ENCODE assay signal across 9 mouse cellular contexts in genomic region chr15:87583921-87584621, GRCm38 (mm10). TPM values are rescaled to one million over a fixed set of nuclear protein-coding genes. Genes with fewer than 3 reads are reported as not detected.
DNase-seq lines count a peak whose midpoint lies in the region; ATAC-seq and TF ChIP-seq lines count a peak whose summit lies in the region.
"Had no signal": no experiment of that assay in that cellular context is flagged by ENCODE, and none has a peak within 500 bp of the region (broad histone marks: within the 10 kb centered on the region; RNA-seq: fewer than 3 reads in every experiment).

No protein-coding gene starts in this region.

- no peak overlapping the region for H3K9ac ChIP-seq in forebrain, embryonic 12.5 days
- 0 out of 2 replicates have a peak overlapping the region, but pooled peaks have one; percentile 22 for H3K9ac ChIP-seq in forebrain, postnatal 0 days
- no peak overlapping the region for H3K9ac ChIP-seq in stomach, postnatal 0 days (ENCODE audit: low read length)

- no peaks in the 10 kb centered on the region for H3K36me3 ChIP-seq in forebrain, embryonic 12.5 days (replicated peaks)
- H3K36me3 ChIP-seq in forebrain, embryonic 10.5 days (replicated peaks): no peaks in the 10 kb centered on the region
- H3K36me3 ChIP-seq in forebrain, postnatal 0 days (ENCODE audit: insufficient read depth): no peaks in the 10 kb centered on the region
- no peaks in the 10 kb centered on the region for H3K36me3 ChIP-seq in stomach, postnatal 0 days (ENCODE audit: control insufficient read depth, insufficient read depth, low read length)

- TF ChIP-seq EP300 in stomach, postnatal 0 days (optimal IDR thresholded peaks at IDR 0.05): no peak

- H3K27me3 ChIP-seq in forebrain, embryonic 12.5 days: no peaks in the 10 kb centered on the region
- no peaks in the 10 kb centered on the region for H3K27me3 ChIP-seq in forebrain, embryonic 10.5 days (ENCODE audit: poor library complexity, severe bottlenecking)
- no peaks in the 10 kb centered on the region for H3K27me3 ChIP-seq in forebrain, postnatal 0 days (ENCODE audit: insufficient read depth, low read length)
- no peaks in the 10 kb centered on the region for H3K27me3 ChIP-seq in stomach, postnatal 0 days (ENCODE audit: control insufficient read depth, insufficient read depth, low read length)

- no peak overlapping the region for H3K4me3 ChIP-seq in forebrain, embryonic 12.5 days (replicated peaks)
- H3K4me3 ChIP-seq in forebrain, embryonic 10.5 days: no peak overlapping the region
- H3K4me3 ChIP-seq in forebrain, postnatal 0 days (ENCODE audit: low read depth, low read length): peak overlapping the region; percentile 2; the same call in 1 of the 2 replicates
- no peak overlapping the region for H3K4me3 ChIP-seq in stomach, postnatal 0 days (ENCODE audit: low read depth, low read length)

- no peak overlapping the region for H3K4me2 ChIP-seq in forebrain, embryonic 12.5 days
- peak overlapping the region; percentile 26 for H3K4me2 ChIP-seq in forebrain, postnatal 0 days (ENCODE audit: low read depth)
- no peak overlapping the region for H3K4me2 ChIP-seq in stomach, postnatal 0 days (replicated peaks; ENCODE audit: low read depth)

- 73% methylated on average over 26 of the region's 26 CpGs for WGBS in forebrain, embryonic 12.5 days
- 85% methylated on average over 26 of the region's 26 CpGs for WGBS in forebrain, embryonic 10.5 days
- WGBS in forebrain, postnatal 0 days: 31% methylated on average over 26 of the region's 26 CpGs
- 76% methylated on average over 26 of the region's 26 CpGs for WGBS in stomach, postnatal 0 days

- intact Hi-C loops in left cerebral cortex, postnatal 25 days (cut with DNase I): no loop called here

- 0 out of 2 replicates have a peak overlapping the region, but pooled peaks have one; percentile 6 for H3K27ac ChIP-seq in forebrain, embryonic 12.5 days
- no peak overlapping the region for H3K27ac ChIP-seq in forebrain, embryonic 10.5 days
- H3K27ac ChIP-seq in forebrain, postnatal 0 days (ENCODE audit: low read depth, low read length): peak overlapping the region; percentile 40; the same call in 1 of the 2 replicates
- no peak overlapping the region for H3K27ac ChIP-seq in stomach, postnatal 0 days (replicated peaks)

- no peak for DNase-seq in forebrain, embryonic 10.5 days (ENCODE audit: extremely low spot score, low spot score)
- peak; percentile 75 for DNase-seq in brain, adult 2 months (ENCODE audit: low read depth, low spot score)
- peak; percentile 65 for DNase-seq in forebrain, postnatal 0 days
- DNase-seq in left cerebral cortex, postnatal 25 days (ENCODE audit: low spot score in 2 of 2): peak; percentile 37 to 53
- DNase-seq in natural killer cell, adult 2 months (ENCODE audit: low spot score in 2 of 2): no peak
- DNase-seq in thymus, postnatal 10 days (ENCODE audit: low spot score in 2 of 2): no peak
- no peak for DNase-seq in stomach, postnatal 0 days (ENCODE audit: low spot score)

- peaks cover 6% of the 10 kb centered on the region for H3K4me1 ChIP-seq in forebrain, embryonic 12.5 days
- H3K4me1 ChIP-seq in forebrain, embryonic 10.5 days: 0 out of 2 replicates have a peak, but pooled peaks cover 7% of the 10 kb centered on the region
- H3K4me1 ChIP-seq in forebrain, postnatal 0 days (ENCODE audit: insufficient read depth): peaks cover 13% of the 10 kb centered on the region; the same call in 1 of the 2 replicates
- no peaks in the 10 kb centered on the region for H3K4me1 ChIP-seq in stomach, postnatal 0 days (replicated peaks; ENCODE audit: control insufficient read depth, insufficient read depth)

- H3K9me3 ChIP-seq in forebrain, embryonic 12.5 days: no peaks in the 10 kb centered on the region
- no peaks in the 10 kb centered on the region for H3K9me3 ChIP-seq in forebrain, embryonic 10.5 days
- no peaks in the 10 kb centered on the region for H3K9me3 ChIP-seq in forebrain, postnatal 0 days (ENCODE audit: low read length)
- H3K9me3 ChIP-seq in stomach, postnatal 0 days (ENCODE audit: control insufficient read depth, low read length): no peaks in the 10 kb centered on the region

- no peak for ATAC-seq in forebrain, embryonic 12.5 days (ENCODE audit: low FRiP score)
- peak; percentile 89 for ATAC-seq in forebrain, postnatal 0 days
- ATAC-seq in stomach, postnatal 0 days (ENCODE audit: low FRiP score, low TSS enrichment): no peak

- TF ChIP-seq CTCF in forebrain, postnatal 0 days (IDR thresholded peaks at IDR 0.05; ENCODE audit: low read depth): no peak
- TF ChIP-seq CTCF in stomach, postnatal 0 days (IDR thresholded peaks at IDR 0.05; ENCODE audit: low read depth): no peak

RNA-seq across cellular contexts. Expression of gene Fam19a5, which starts 40.0 kb away (rescaled TPM):
- polyA plus RNA-seq in forebrain, embryonic 12.5 days (2016; fragmentation: Nextera tagmentation; extraction: Ambion mirVana): 8.9 and 9.5 TPM in 2 replicates
- polyA plus RNA-seq in forebrain, embryonic 10.5 days (2016; fragmentation: Nextera tagmentation; extraction: Ambion mirVana): 5.3 and 6.1 TPM in 2 replicates
- 64.1 and 84.7 TPM in 2 replicates for total RNA-seq in forebrain, postnatal 0 days (2014; rRNA removed)
- polyA plus RNA-seq in forebrain, postnatal 0 days (2015; fragmentation: Nextera tagmentation; extraction: Ambion mirVana): 19.3 and 28.2 TPM in 2 replicates
- total RNA-seq in left cerebral cortex, postnatal 25 days (2021): 100 to 1,000 TPM; 121 to 123 TPM
- 3.0 and 3.6 TPM in 2 replicates for polyA plus RNA-seq in stomach, postnatal 0 days (2015; fragmentation: Nextera tagmentation; extraction: Ambion mirVana)
- total RNA-seq: monocyte, adult 5-6 weeks had no signal

Comparison
In these comparisons a context has a peak if more than half of its experiments do, and no peak if none do; other contexts are left out.
1. H3K27ac ChIP-seq: peak in forebrain, embryonic 12.5 days (single experiment) and forebrain, postnatal 0 days (single experiment); none in forebrain, embryonic 10.5 days (single experiment) and stomach, postnatal 0 days (single experiment).
2. DNase-seq: peak in brain, adult 2 months (single experiment), forebrain, postnatal 0 days (single experiment) and left cerebral cortex, postnatal 25 days (2 of 2); none in forebrain, embryonic 10.5 days (single experiment), natural killer cell, adult 2 months (0 of 2), thymus, postnatal 10 days (0 of 2) and stomach, postnatal 0 days (single experiment).